Mouse (Mus musculus): ENCODE results near the gene Fasl.

DNA sequence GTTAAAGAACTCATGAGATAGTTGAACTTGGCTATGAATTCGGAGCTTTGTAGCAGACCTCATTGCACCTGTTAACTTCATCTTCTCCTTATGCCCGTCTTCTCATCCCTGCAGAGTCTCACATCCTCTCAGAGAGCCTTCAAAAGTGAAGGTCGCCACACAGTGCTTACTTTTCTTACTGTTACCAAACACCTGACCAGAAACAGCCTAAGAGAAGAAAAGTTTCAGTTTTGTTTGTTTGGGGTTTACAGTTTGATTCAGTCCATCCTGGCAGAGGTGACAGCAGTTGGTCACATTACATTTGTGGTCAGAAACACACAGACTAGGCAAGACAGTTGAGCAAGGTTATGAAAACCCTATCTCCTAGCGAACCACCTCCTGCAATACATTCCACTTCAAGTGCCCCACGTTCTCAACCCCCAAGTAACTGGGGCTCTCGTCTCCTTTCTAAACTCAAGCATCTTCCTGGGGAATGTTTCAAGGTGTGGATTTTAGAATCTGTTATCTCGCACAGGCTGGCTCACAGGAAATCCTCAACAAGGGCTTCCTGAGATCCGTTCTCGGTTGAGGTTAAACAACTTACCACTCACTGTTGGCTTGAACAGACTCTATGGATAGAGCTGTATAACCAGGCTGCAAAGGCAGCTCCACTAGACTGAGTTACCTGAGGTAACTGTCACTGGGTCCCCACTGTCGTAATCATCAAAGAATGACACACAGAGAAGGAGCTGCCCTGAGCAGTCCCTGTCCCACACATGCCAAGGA, 6.3 kb upstream of the Fasl start:
- no peak for TF ChIP-seq CTCF (IDR thresholded peaks at IDR 0.05; ENCODE audit: borderline replicate concordance, insufficient read depth, low read depth, low read length)
- TF ChIP-seq POLR2A (IDR thresholded peaks at IDR 0.05; ENCODE audit: borderline replicate concordance, insufficient read depth, low read length) = no peak

Data from cerebellum, adult 2 months (tissue).